Mouse (Mus musculus) monocyte, adult 59 days (primary cell): ENCODE data around the gene Slc5a5. TPM values are rescaled to one million over a fixed set of nuclear protein-coding genes. Genes with fewer than 3 reads are reported as not detected.

Experiments used
- total RNA-seq, 2 experiments: library from RNA; stranded (reverse); gene quantifications; one replicate each; pipeline ENCODE4 v1.2.4; 2023

Gene Slc5a5
- under 1 TPM; 0.21 to 0.33 TPM for total RNA-seq

GRCm38 (mm10) chr8:70892022-70892895, at the start of gene Slc5a5:
TSS of gene Slc5a5 (minus strand) at chr8:70892757.

GRCm38 (mm10) chr8:70905831-70906736, 13.5 kb upstream of the Slc5a5 start, which contains the start of gene Map1s:
TSS of gene Map1s (plus strand) at chr8:70905932.

GRCm38 (mm10) chr8:70897021-70897680, 4.6 kb upstream of the Slc5a5 start, which contains the start of gene Rpl18a:
TSS of gene Rpl18a (minus strand) at chr8:70897412.

GRCm38 (mm10) chr8:70873364-70873985, 19.1 kb downstream of the Slc5a5 start, which contains the start of gene Ccdc124:
TSS of gene Ccdc124 (minus strand) at chr8:70873935.

GRCm38 (mm10) chr8:70862824-70863641, 29.5 kb downstream of the Slc5a5 start, which contains the start of gene Kcnn1:
TSS of gene Kcnn1 (minus strand) at chr8:70863258.

GRCm38 (mm10) chr8:70839408-70840351, 52.9 kb downstream of the Slc5a5 start, which contains the start of gene Arrdc2:
TSS of gene Arrdc2 (minus strand) at chr8:70839720.

Other genes with a start within 250 kb of the Slc5a5 start
- 1 to 10 TPM; 7.2 to 9.8 TPM for gene Pgpep1, start 232.4 kb downstream of the Slc5a5 start, total RNA-seq
- 10 to 100 TPM; 46.0 to 54.9 TPM for gene Lsm4, start 219.5 kb downstream of the Slc5a5 start, total RNA-seq
- gene Jund, start 193.8 kb downstream of the Slc5a5 start, total RNA-seq = 1,000 to 10,000 TPM; 1,065 to 1,168 TPM
- gene Iqcn, start 189.3 kb downstream of the Slc5a5 start, total RNA-seq = 10 to 100 TPM; 15.5 to 15.9 TPM
- gene Gm3336, start 174.2 kb downstream of the Slc5a5 start, total RNA-seq = under 1 TPM in 1 of 2 experiments, not detected in 1; 0.79 TPM
- under 1 TPM in 1 of 2 experiments, not detected in 1; 0.24 TPM for gene Pde4c, start 169.0 kb downstream of the Slc5a5 start, total RNA-seq
- gene Rab3a, start 138.1 kb downstream of the Slc5a5 start, total RNA-seq = 1 to 10 TPM; 5.7 to 6.9 TPM
- 10 to 100 TPM; 28.9 to 32.4 TPM for gene Mpv17l2, start 131.8 kb downstream of the Slc5a5 start, total RNA-seq
- gene Pik3r2, start 116.0 kb downstream of the Slc5a5 start, total RNA-seq = 10 to 100 TPM; 23.1 to 26.5 TPM
- 100 to 1,000 TPM; 128 to 134 TPM for gene Mast3, start 87.7 kb downstream of the Slc5a5 start, total RNA-seq
- gene Il12rb1, start 84.3 kb downstream of the Slc5a5 start, total RNA-seq = under 1 TPM; 0.26 to 0.46 TPM
- gene Arrdc2, start 53.0 kb downstream of the Slc5a5 start, total RNA-seq = 10 to 100 TPM; 57.2 to 67.9 TPM
- gene Kcnn1, start 29.5 kb downstream of the Slc5a5 start, total RNA-seq = not detected
- gene Ccdc124, start 18.8 kb downstream of the Slc5a5 start, total RNA-seq = 10 to 100 TPM; 46.6 to 48.7 TPM
- gene Rpl18a, start 4.7 kb upstream of the Slc5a5 start, total RNA-seq = 1,000 to 10,000 TPM; 2,573 to 2,784 TPM
- 10 to 100 TPM; 52.8 to 55.4 TPM for gene Map1s, start 13.2 kb upstream of the Slc5a5 start, total RNA-seq